Mouse (Mus musculus) erythroblast, embryonic 14.5 days (primary cell): ENCODE measurements around the gene Haao.

ENCODE experiments used
- GATA1 ChIP-seq: IDR thresholded peaks from 2 replicates; pipeline ENCODE4 v1.6.1; 2012; ENCODE audit warnings: low read length, inconsistent platforms, mixed read lengths
- TAL1 ChIP-seq: IDR thresholded peaks from 3 replicates; pipeline ENCODE4 v1.6.1; 2012; ENCODE audit warnings: low read length, inconsistent platforms, mixed read lengths

- no peak for TF ChIP-seq GATA1
- TF ChIP-seq TAL1: no peak
Observed at GRCm38 (mm10) chr17:83860224-83860623, 12.5 kb upstream of the Haao start.
